Comparison of ENCODE assay signal across 8 mouse cellular contexts in the genomic region with DNA sequence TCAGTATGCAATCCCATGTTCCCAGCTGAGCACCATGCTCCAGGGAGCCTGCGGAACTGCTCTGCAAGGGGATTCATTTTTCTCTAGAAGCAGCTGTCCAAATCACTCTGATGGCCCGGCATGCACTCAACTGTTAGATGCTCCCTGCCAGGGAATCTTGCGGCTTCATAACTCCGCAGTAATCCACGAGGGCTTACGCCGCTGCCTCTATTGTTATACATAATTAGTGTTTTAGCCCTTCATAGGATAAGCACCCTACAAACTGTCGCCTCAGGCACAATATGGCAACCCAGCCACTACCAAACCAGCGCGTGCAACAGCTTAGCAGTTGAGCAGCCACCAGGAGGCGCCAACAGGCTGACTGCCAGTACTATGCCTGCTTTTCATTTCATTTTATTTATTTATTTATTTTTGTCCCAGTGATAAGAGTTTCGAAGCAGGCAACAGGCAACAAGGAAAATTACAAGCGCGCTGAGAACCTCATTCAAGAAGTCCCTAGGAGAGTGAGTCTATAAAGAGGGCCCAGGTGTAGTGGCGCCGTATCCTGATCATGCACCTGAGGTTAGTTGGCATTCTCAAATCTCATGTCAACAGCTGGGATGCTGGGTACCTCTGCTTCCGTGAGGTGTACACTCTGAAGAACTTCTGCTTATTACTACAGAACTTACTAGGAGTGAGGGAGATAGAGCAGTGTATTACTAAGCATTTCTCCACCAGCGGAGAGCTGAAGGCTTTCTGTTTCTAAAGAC.
A peak's percentile ranks its signal among the peaks of the same experiment; 100 is the strongest.
DNase-seq lines count a peak whose midpoint lies in the region; ATAC-seq and TF ChIP-seq lines count a peak whose summit lies in the region.

No protein-coding gene starts in this region.

- TF ChIP-seq CTCF in lung, adult 2 months (IDR thresholded peaks at IDR 0.05; ENCODE audit: insufficient read depth, low read length): peak; percentile 55

- no peaks in the 10 kb centered on the region for H3K4me1 ChIP-seq in lung, adult 2 months (ENCODE audit: control insufficient read depth, insufficient read depth, low read length)

- peak; percentile 75 to 77 for DNase-seq in B cell, adult 2 months
- DNase-seq in adrenal gland, adult 18-20 months (ENCODE audit: low spot score in 2 of 2): peak; percentile 18 to 57
- DNase-seq in embryo, embryonic 9.5 days (ENCODE audit: extremely low spot score): peak; percentile 53
- peak; percentile 81 for DNase-seq in layer of hippocampus, adult 11-12 months (ENCODE audit: low spot score)
- DNase-seq in lung, adult 2 months: peak; percentile 24
- peak; percentile 54 for DNase-seq in ovary, postnatal 14 days (ENCODE audit: low spot score)
- peak; percentile 48 to 81 for DNase-seq in thymus, postnatal 10 days (ENCODE audit: low spot score in 2 of 2)

- ATAC-seq in granulocyte monocyte progenitor cell, adult 5-6 weeks (replicated peaks; ENCODE audit: poor library complexity, severe bottlenecking): peak; percentile 89

- no peak overlapping the region for H3K4me3 ChIP-seq in lung, adult 2 months (replicated peaks; ENCODE audit: extremely low read depth, low read depth, low read length)

- no peak for TF ChIP-seq POLR2A in lung, adult 2 months (IDR thresholded peaks at IDR 0.05; ENCODE audit: borderline replicate concordance, extremely low read depth, low read depth, low read length)

- WGBS in lung, adult 2 months: 71% methylated on average over 18 of the region's 18 CpGs

Comparison
In these comparisons a context has a peak if more than half of its experiments do, and no peak if none do; other contexts are left out.
1. DNase-seq: peak in every context shown above with its lines; median percentile 81 in layer of hippocampus, adult 11-12 months; 76 in B cell, adult 2 months; 64 in thymus, postnatal 10 days; 54 in ovary, postnatal 14 days; 53 in embryo, embryonic 9.5 days; 38 in adrenal gland, adult 18-20 months; 24 in lung, adult 2 months.